Mouse (Mus musculus) bone marrow macrophage, adult 2 months (primary cell): ENCODE measurements around the gene Ccdc69. TPM values are rescaled to one million over a fixed set of nuclear protein-coding genes. Genes with fewer than 3 reads are reported as not detected.

ENCODE experiments used
- H3K27ac ChIP-seq: 2 replicates; pipeline ENCODE4 v1.5.1; 2012; ENCODE audit warnings: low read depth, low read length; ENCODE audit not compliant: insufficient read depth
- H3K4me1 ChIP-seq: 2 replicates; pipeline ENCODE4 v1.6.1; 2012; ENCODE audit warnings: low read length; ENCODE audit not compliant: control insufficient read depth, insufficient read depth
- H3K4me3 ChIP-seq: 2 replicates; pipeline ENCODE4 v1.5.1; 2012; ENCODE audit warnings: mild to moderate bottlenecking, low read length, moderate library complexity; ENCODE audit not compliant: insufficient read depth
- CTCF ChIP-seq: IDR thresholded peaks from 2 replicates; pipeline ENCODE4 v1.5.1; 2012; ENCODE audit warnings: low read depth, mild to moderate bottlenecking, low read length, moderate library complexity
- POLR2A ChIP-seq: IDR thresholded peaks from 2 replicates; pipeline ENCODE4 v1.6.1; 2012; ENCODE audit warnings: mild to moderate bottlenecking, low read depth, low read length, borderline replicate concordance
- polyA plus RNA-seq: library from polyadenylated mRNA; stranded (reverse); fragments of >200 nt; gene quantifications from 2 replicates; pipeline ENCODE4 v1.2.4, GENCODE M21; 2012; ENCODE audit not compliant: missing spikeins, insufficient read depth, insufficient read length

Ccdc69 gene
- polyA plus RNA-seq, 1 experiment, result 6.0 TPM

- TF ChIP-seq CTCF, result no peak
- TF ChIP-seq POLR2A, result no peak
- peaks cover 11% of the 10 kb centered on the region for H3K4me1 ChIP-seq
- H3K4me3 ChIP-seq, result no peak overlapping the region
- H3K27ac ChIP-seq, result no peak overlapping the region
Observed at GRCm38 (mm10) chr11:55078502-55078901, 571 bp upstream of the Ccdc69 start.

- Histone ChIP-seq H3K4me3 (no peak overlapping the region), H3K4me1 (peaks cover 11% of the 10 kb centered on the region), H3K27ac (no peak overlapping the region)
- no peak for TF ChIP-seq CTCF
- no peak for TF ChIP-seq POLR2A
Observed at GRCm38 (mm10) chr11:55076234-55076633, 1.7 kb downstream of the Ccdc69 start.

- H3K27ac ChIP-seq, result no peak overlapping the region
- peaks cover 11% of the 10 kb centered on the region for H3K4me1 ChIP-seq
- no peak for TF ChIP-seq CTCF
- H3K4me3 ChIP-seq, result no peak overlapping the region
Observed at GRCm38 (mm10) chr11:55075602-55076001, 2.3 kb downstream of the Ccdc69 start.

GRCm38 (mm10) chr11:55073191-55073590, 4.7 kb downstream of the Ccdc69 start:
- TF ChIP-seq POLR2A (no peak), CTCF (no peak)
- Histone ChIP-seq H3K4me1 (peaks cover 11% of the 10 kb centered on the region), H3K27ac (no peak overlapping the region), H3K4me3 (no peak overlapping the region)

GRCm38 (mm10) chr11:55072467-55072866, 5.5 kb downstream of the Ccdc69 start:
- Histone ChIP-seq H3K27ac (no peak overlapping the region), H3K4me3 (no peak overlapping the region), H3K4me1 (peaks cover 11% of the 10 kb centered on the region)
- TF ChIP-seq POLR2A (no peak), CTCF (no peak)

- Histone ChIP-seq H3K4me1 (peaks cover 2% of the 10 kb centered on the region), H3K27ac (no peak overlapping the region), H3K4me3 (no peak overlapping the region)
- TF ChIP-seq CTCF, result no peak
- TF ChIP-seq POLR2A, result no peak
Observed at GRCm38 (mm10) chr11:55071344-55071743, 6.6 kb downstream of the Ccdc69 start.

GRCm38 (mm10) chr11:55069023-55069422, 8.9 kb downstream of the Ccdc69 start:
- TF ChIP-seq POLR2A, result no peak
- no peak for TF ChIP-seq CTCF
- H3K4me1 ChIP-seq, result no peaks in the 10 kb centered on the region
- H3K27ac ChIP-seq, result no peak overlapping the region
- no peak overlapping the region for H3K4me3 ChIP-seq

GRCm38 (mm10) chr11:55066921-55067320, 11.0 kb downstream of the Ccdc69 start:
- Histone ChIP-seq H3K27ac (no peak overlapping the region), H3K4me1 (no peaks in the 10 kb centered on the region), H3K4me3 (no peak overlapping the region)
- TF ChIP-seq CTCF (no peak), POLR2A (no peak)

- TF ChIP-seq POLR2A (no peak), CTCF (no peak)
- Histone ChIP-seq H3K27ac (no peak overlapping the region), H3K4me3 (no peak overlapping the region), H3K4me1 (no peaks in the 10 kb centered on the region)
Observed at GRCm38 (mm10) chr11:55062856-55063255, 15.1 kb downstream of the Ccdc69 start.

- no peak overlapping the region for H3K4me3 ChIP-seq
- no peak overlapping the region for H3K27ac ChIP-seq
- TF ChIP-seq CTCF, result no peak
- no peak for TF ChIP-seq POLR2A
- no peaks in the 10 kb centered on the region for H3K4me1 ChIP-seq
Observed at GRCm38 (mm10) chr11:55060802-55061201, 17.1 kb downstream of the Ccdc69 start.

- Histone ChIP-seq H3K27ac (no peak overlapping the region), H3K4me3 (no peak overlapping the region), H3K4me1 (no peaks in the 10 kb centered on the region)
- no peak for TF ChIP-seq CTCF
- TF ChIP-seq POLR2A, result no peak
Observed at GRCm38 (mm10) chr11:55057511-55057910, 20.4 kb downstream of the Ccdc69 start.
